Mouse (Mus musculus) CH12.LX (cell line): ENCODE data around the gene Gli3.

Experiments used
- BHLHE40 ChIP-seq: IDR thresholded peaks from 2 replicates; pipeline ENCODE4 v1.6.1; 2011; ENCODE audit warnings: mild to moderate bottlenecking, low read depth, low read length, improper control_type of control experiment
- CHD2 ChIP-seq: IDR thresholded peaks from 2 replicates; pipeline ENCODE4 v1.6.1; 2011; ENCODE audit warnings: low read length, improper control_type of control experiment
- CTCF ChIP-seq, 2 experiments: IDR thresholded peaks in 1 of 2; conservative IDR thresholded peaks in 1 of 2; 2 replicates each; pipeline ENCODE4 v1.5.1; 2011 to 2012; ENCODE audit warnings: low read depth in 2 of 2, low read length in 2 of 2, improper control_type of control experiment in 1 of 2, inconsistent platforms in 1 of 2, mild to moderate bottlenecking in 1 of 2, moderate library complexity in 1 of 2
- EP300 ChIP-seq: IDR thresholded peaks from 2 replicates; pipeline ENCODE4 v1.6.1; 2011; ENCODE audit warnings: low read length, improper control_type of control experiment
- HCFC1 ChIP-seq: IDR thresholded peaks from 2 replicates; pipeline ENCODE4 v1.6.1; 2012; ENCODE audit warnings: low read depth, mild to moderate bottlenecking, inconsistent platforms, low read length, improper control_type of control experiment
- KAT2A ChIP-seq: IDR thresholded peaks from 2 replicates; pipeline ENCODE4 v1.6.1; 2012; ENCODE audit warnings: low read length, improper control_type of control experiment, inconsistent platforms; ENCODE audit not compliant: insufficient replicate concordance
- MAX ChIP-seq: IDR thresholded peaks from 2 replicates; pipeline ENCODE4 v1.6.1; 2011; ENCODE audit warnings: low read length, improper control_type of control experiment
- MXI1 ChIP-seq: IDR thresholded peaks from 2 replicates; pipeline ENCODE4 v1.6.1; 2011; ENCODE audit warnings: mild to moderate bottlenecking, low read depth, low read length, improper control_type of control experiment
- NRF1 ChIP-seq: IDR thresholded peaks from 2 replicates; pipeline ENCODE4 v1.6.1; 2014; ENCODE audit warnings: low read depth, mild to moderate bottlenecking, inconsistent platforms, low read length, improper control_type of control experiment, moderate library complexity
- POLR2A ChIP-seq: IDR thresholded peaks from 2 replicates; pipeline ENCODE4 v1.6.1; 2011; ENCODE audit warnings: low read depth, mild to moderate bottlenecking, improper control_type of control experiment, low read length
- POLR2AphosphoS2 ChIP-seq: IDR thresholded peaks from 2 replicates; pipeline ENCODE4 v1.6.1; 2011; ENCODE audit warnings: low read depth, low read length, improper control_type of control experiment

- no peak for TF ChIP-seq POLR2A
- TF ChIP-seq CTCF (conservative IDR thresholded peaks at IDR 0.05 in 1 of 2, IDR thresholded peaks at IDR 0.05 in 1 of 2; ENCODE audit: low read depth in 2 of 2, low read length in 2 of 2), result no peak
- TF ChIP-seq CHD2, result no peak
- TF ChIP-seq MAX, result no peak
- no peak for TF ChIP-seq BHLHE40
- TF ChIP-seq MXI1, result no peak
- no peak for TF ChIP-seq EP300
- TF ChIP-seq HCFC1, result no peak
- no peak for TF ChIP-seq POLR2AphosphoS2
- no peak for TF ChIP-seq NRF1
- TF ChIP-seq KAT2A, result no peak
Measured at GRCm38 (mm10) chr13:15526691-15527090, 63.7 kb downstream of the Gli3 start.
